In genomic region chr10:117947911-117948310, GRCm38 (mm10) we compare ENCODE assay signal across 14 mouse cellular contexts.
A peak's percentile ranks its signal among the peaks of the same experiment; 100 is the strongest.
DNase-seq lines count a peak whose midpoint lies in the region; ATAC-seq and TF ChIP-seq lines count a peak whose summit lies in the region.
"Had no signal": no experiment of that assay in that cellular context is flagged by ENCODE, and none has a peak within 500 bp of the region (broad histone marks: within the 10 kb centered on the region; RNA-seq: fewer than 3 reads in every experiment).

No protein-coding gene starts in this region.

- H3K4me2 ChIP-seq in lung, embryonic 14.5 days: peak overlapping the region; percentile 50; the same call in 1 of the 2 replicates
- H3K4me2 ChIP-seq: embryonic facial prominence, embryonic 15.5 days had no signal

- no peaks in the 10 kb centered on the region for H3K9me3 ChIP-seq in lung, embryonic 14.5 days (ENCODE audit: low read depth, low read length)
- H3K9me3 ChIP-seq: embryonic facial prominence, embryonic 15.5 days; hindbrain, embryonic 10.5 days had no signal

- H3K9ac ChIP-seq in lung, embryonic 14.5 days: no peak overlapping the region
- H3K9ac ChIP-seq: embryonic facial prominence, embryonic 15.5 days; forebrain, postnatal 0 days had no signal

- H3K36me3 ChIP-seq in lung, embryonic 14.5 days (ENCODE audit: insufficient read depth): no peaks in the 10 kb centered on the region
- H3K36me3 ChIP-seq: embryonic facial prominence, embryonic 15.5 days; hindbrain, embryonic 10.5 days had no signal

- no peak overlapping the region for H3K4me3 ChIP-seq in lung, embryonic 14.5 days (ENCODE audit: low read depth, low read length)
- H3K4me3 ChIP-seq: embryonic facial prominence, embryonic 15.5 days; hindbrain, embryonic 10.5 days; megakaryocyte, embryonic 14.5 days had no signal

- H3K27ac ChIP-seq in lung, embryonic 14.5 days (ENCODE audit: low read depth): no peak overlapping the region
- H3K27ac ChIP-seq: embryonic facial prominence, embryonic 15.5 days; hindbrain, embryonic 10.5 days; kidney, postnatal 0 days had no signal

- no peak for TF ChIP-seq CTCF in lung, embryonic 14.5 days (IDR thresholded peaks at IDR 0.05; ENCODE audit: low read depth)

- 0 out of 2 replicates have a peak, but pooled peaks cover 3% of the 10 kb centered on the region for H3K4me1 ChIP-seq in lung, embryonic 14.5 days (ENCODE audit: insufficient read depth)
- H3K4me1 ChIP-seq: hindbrain, embryonic 10.5 days had no signal

- no peak for ATAC-seq in lung, embryonic 14.5 days (ENCODE audit: insufficient read depth)
- ATAC-seq in inflammation-experienced regulatory T-cells, adult 6 months: peak; percentile 91
- ATAC-seq: forebrain, postnatal 0 days had no signal

- no peak for DNase-seq in lung, embryonic 14.5 days
- DNase-seq in lung, postnatal 14 days: no peak
- peak; percentile 88 to 93 for DNase-seq in CD8-positive naive resting alpha-beta T cell, adult 2 months (ENCODE audit: low read depth in 2 of 2, low spot score in 2 of 2)
- peak; percentile 60 for DNase-seq in thymus, postnatal 0 days (ENCODE audit: low spot score)
- DNase-seq in frontal cortex, postnatal 14 days (ENCODE audit: low spot score in 2 of 2): no peak
- no peak for DNase-seq in ovary, adult 18-20 months (ENCODE audit: low spot score)
- DNase-seq: adrenal gland, adult 2 months; cerebellum, postnatal 36 days; forebrain, postnatal 0 days had no signal

- H3K27me3 ChIP-seq in lung, embryonic 14.5 days (ENCODE audit: insufficient read depth, low read length): no peaks in the 10 kb centered on the region
- H3K27me3 ChIP-seq: embryonic facial prominence, embryonic 15.5 days; megakaryocyte, embryonic 14.5 days had no signal

- WGBS in lung, embryonic 14.5 days: 74% methylated on average over 7 of the region's 7 CpGs

Comparison
In these comparisons a context has a peak if more than half of its experiments do, and no peak if none do; other contexts are left out.
1. DNase-seq: peak in CD8-positive naive resting alpha-beta T cell, adult 2 months (2 of 2) and thymus, postnatal 0 days (single experiment); none in lung, embryonic 14.5 days (single experiment), lung, postnatal 14 days (single experiment), frontal cortex, postnatal 14 days (0 of 2) and ovary, adult 18-20 months (single experiment).